Mouse (Mus musculus) liver, embryonic 12.5 days (tissue): ENCODE measurements at regions not wholly inside any gene's neighbourhood (a gene's known extent, or its start where the extent isn't known, plus 50 kb on each side); places are given as distances from the start of the nearest gene placed in this dataset. TPM values are rescaled to one million over a fixed set of nuclear protein-coding genes. Genes with fewer than 3 reads are reported as not detected.
"Not testable (repeated sequence)": the region's sequence is repeated elsewhere in the genome, so short reads cannot be mapped to it uniquely, and the experiment has no call there.

ENCODE experiments used
- ATAC-seq: fragments of 200-750 bp; cut with Nextera tagmentation; 2 replicates; pipeline ENCODE4 v1.8.0; 2017; ENCODE audit warnings: moderate number of reproducible peaks, mild to moderate bottlenecking, moderate library complexity
- H3K27ac ChIP-seq: fragments of 300-500 bp; sonication (generic); 2 replicates; pipeline ENCODE4 v1.5.1; 2016; ENCODE audit warnings: mild to moderate bottlenecking
- H3K27me3 ChIP-seq: fragments of 300-500 bp; sonication (generic); replicated peaks from 2 replicates; pipeline ENCODE4 v1.6.1; 2016; ENCODE audit warnings: mild to moderate bottlenecking, moderate library complexity
- H3K36me3 ChIP-seq: fragments of 300-500 bp; sonication (generic); 2 replicates; pipeline ENCODE4 v1.6.1; 2016; ENCODE audit warnings: mild to moderate bottlenecking, moderate library complexity
- H3K4me1 ChIP-seq: fragments of 300-500 bp; sonication (generic); 2 replicates; pipeline ENCODE4 v1.6.1; 2016
- H3K4me2 ChIP-seq: fragments of 300-500 bp; sonication (generic); 2 replicates; pipeline ENCODE4 v1.6.1; 2016; ENCODE audit warnings: mild to moderate bottlenecking, moderate library complexity
- H3K4me3 ChIP-seq: fragments of 300-500 bp; sonication (generic); 2 replicates; pipeline ENCODE4 v1.5.1; 2016; ENCODE audit warnings: mild to moderate bottlenecking, moderate library complexity
- H3K9ac ChIP-seq: fragments of 300-500 bp; sonication (generic); 2 replicates; pipeline ENCODE4 v1.6.1; 2016; ENCODE audit warnings: mild to moderate bottlenecking, moderate library complexity
- H3K9me3 ChIP-seq: fragments of 300-500 bp; sonication (generic); replicated peaks from 2 replicates; pipeline ENCODE4 v1.6.1; 2016; ENCODE audit warnings: mild to moderate bottlenecking, moderate library complexity
- WGBS: fragments of 180-500 bp; shearing (Covaris S2); methylation state at CpG from one replicate; pipeline ENCODE4 v1.1.7; 2016; ENCODE audit not compliant: insufficient replicate concordance; 5-methylcytosine and 5-hydroxymethylcytosine counted together
- microRNA-seq: library from miRNA; unstranded; fragments of <30 nt; microRNA quantifications from one replicate; pipeline ENCODE4, GENCODE M21; 2017

DNA sequence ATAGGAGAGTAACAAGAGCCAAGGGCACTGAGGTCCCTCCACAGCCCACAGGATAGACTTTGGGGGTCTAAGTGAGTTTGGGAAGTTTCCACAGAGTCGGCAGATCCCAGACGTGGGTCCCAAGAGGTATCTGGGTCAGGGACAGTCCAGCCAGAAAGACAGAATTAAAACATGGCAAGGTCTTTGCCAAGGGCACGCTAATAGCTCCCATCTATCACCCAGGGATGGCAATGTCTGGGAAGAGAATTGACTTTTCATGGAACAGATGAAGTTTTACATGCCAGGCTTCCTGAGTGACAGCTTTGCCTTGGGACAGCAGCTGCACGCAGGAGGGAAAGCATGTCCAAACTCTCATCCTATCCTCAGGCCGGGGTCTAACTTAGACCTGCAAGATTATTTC is 563.5 kb downstream of the Gm10330 start:
- not testable (repeated sequence) for H3K27ac ChIP-seq, ATAC-seq, H3K36me3 ChIP-seq, H3K27me3 ChIP-seq, H3K4me3 ChIP-seq, H3K4me2 ChIP-seq, H3K9me3 ChIP-seq, H3K4me1 ChIP-seq, H3K9ac ChIP-seq
- 43% methylated on average over 1 of the region's 5 CpGs for WGBS

DNA sequence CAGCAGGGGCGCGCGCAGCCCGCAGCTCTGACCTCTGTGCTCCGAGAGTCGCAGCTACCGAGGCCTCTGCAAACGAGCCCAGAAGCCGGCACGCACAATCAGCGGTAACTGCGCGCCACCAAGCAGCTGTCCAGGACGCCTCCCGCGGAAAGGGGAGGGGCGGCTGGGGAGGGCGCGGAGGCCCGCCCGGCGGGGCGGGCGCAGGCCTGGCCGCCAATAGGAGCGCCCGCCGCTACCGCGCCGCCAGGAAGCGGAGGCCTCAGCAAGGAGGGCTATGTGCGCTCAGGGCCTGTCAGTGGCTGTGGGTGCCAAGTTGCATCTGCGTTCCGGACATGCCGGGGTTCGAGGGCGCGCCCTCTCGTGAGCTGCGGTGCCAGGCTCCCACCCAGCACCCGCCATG is 590.5 kb downstream of the Gm10330 start:
- not testable (repeated sequence) for H3K27me3 ChIP-seq, H3K4me1 ChIP-seq, H3K27ac ChIP-seq, H3K9ac ChIP-seq, H3K36me3 ChIP-seq, H3K9me3 ChIP-seq
- Histone ChIP-seq H3K4me2 (peak overlapping the region; percentile 52), H3K4me3 (peak overlapping the region; percentile 39)
- WGBS: 0% methylated on average over 23 of the region's 42 CpGs
- ATAC-seq: 0 out of 2 replicates have a peak, but pooled peaks have one; percentile 35

DNA sequence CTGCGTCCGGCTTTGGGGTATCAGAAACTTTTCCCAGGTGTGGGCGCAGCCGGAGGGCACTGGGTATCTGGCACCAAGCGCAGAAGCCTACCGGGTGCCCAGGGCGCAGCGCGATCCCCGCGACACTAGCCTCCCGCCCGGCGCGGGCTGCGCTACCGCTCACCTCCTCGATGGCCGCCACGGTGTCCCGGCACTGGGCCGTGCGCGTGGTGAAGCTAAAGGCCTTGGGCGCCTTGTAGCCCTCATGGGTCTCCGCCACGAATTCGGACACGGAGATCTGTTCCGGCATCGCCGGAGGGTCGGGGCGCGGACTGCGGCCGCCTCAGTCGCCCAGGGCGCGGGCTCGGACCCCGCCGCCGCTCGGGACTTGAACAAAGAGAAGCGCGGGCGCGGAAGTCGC is 591.0 kb downstream of the Gm10330 start:
- not testable (repeated sequence) for ATAC-seq, H3K9me3 ChIP-seq, H3K36me3 ChIP-seq, H3K4me1 ChIP-seq, H3K9ac ChIP-seq, H3K27me3 ChIP-seq, H3K27ac ChIP-seq
- peak overlapping the region; percentile 52 for H3K4me2 ChIP-seq
- WGBS: 2% methylated on average over 45 of the region's 50 CpGs
- H3K4me3 ChIP-seq: peak overlapping the region; percentile 39

Small RNA genes lying in the stretch of these regions (microRNA-seq; reads per million reads assigned to microRNA genes)
- gene Gm26140: not detected
